Mouse (Mus musculus): ENCODE data around the gene Calr3.

The Calr3 gene

GRCm38 (mm10) chr8:72443338-72443993, at the start of gene Calr3, which contains the start of gene 1700030K09Rik:
TSS of gene Calr3 (minus strand) at chr8:72443870.
TSS of gene 1700030K09Rik (plus strand) at chr8:72443880.
- DNase-seq, result peak; percentile 99

GRCm38 (mm10) chr8:72493381-72493780, 49.7 kb upstream of the Calr3 start:
- no peak for DNase-seq

- peak; percentile 100 for DNase-seq
These were observed 49.0 kb upstream of the Calr3 start for GRCm38 (mm10) chr8:72492622-72493081.

GRCm38 (mm10) chr8:72491680-72492621, 48.3 kb upstream of the Calr3 start, which contains the start of gene Slc35e1:
TSS of gene Slc35e1 (minus strand) at chr8:72492614.
- no peak for DNase-seq

- no peak for DNase-seq
These were observed 47.3 kb upstream of the Calr3 start for GRCm38 (mm10) chr8:72491017-72491416.

GRCm38 (mm10) chr8:72487014-72487413, 43.3 kb upstream of the Calr3 start:
- DNase-seq, result no peak

- DNase-seq, result peak; percentile 75
These were observed 42.0 kb upstream of the Calr3 start for GRCm38 (mm10) chr8:72485456-72486199.

- DNase-seq, result peak; percentile 95
These were observed 31.3 kb upstream of the Calr3 start, which contains the start of gene Cherp for GRCm38 (mm10) chr8:72474826-72475546. TSS of gene Cherp (minus strand) at chr8:72475226.

GRCm38 (mm10) chr8:72470684-72471083, 27.0 kb upstream of the Calr3 start:
- DNase-seq, result no peak

GRCm38 (mm10) chr8:72469984-72470383, 26.3 kb upstream of the Calr3 start:
- DNase-seq, result no peak

- DNase-seq, result no peak
These were observed 25.6 kb upstream of the Calr3 start for GRCm38 (mm10) chr8:72469243-72469642.

- no peak for DNase-seq
These were observed 20.5 kb upstream of the Calr3 start for GRCm38 (mm10) chr8:72464211-72464610.

GRCm38 (mm10) chr8:72459881-72460533, 16.3 kb upstream of the Calr3 start:
- DNase-seq, result no peak

GRCm38 (mm10) chr8:72458457-72458856, 14.8 kb upstream of the Calr3 start:
- DNase-seq, result no peak

- DNase-seq, result no peak
These were observed 14.1 kb upstream of the Calr3 start for GRCm38 (mm10) chr8:72457806-72458205.

- DNase-seq, result no peak
These were observed 11.6 kb upstream of the Calr3 start for GRCm38 (mm10) chr8:72455317-72455716.

- DNase-seq, result no peak
These were observed 10.2 kb upstream of the Calr3 start for GRCm38 (mm10) chr8:72453904-72454303.

GRCm38 (mm10) chr8:72451516-72451915, 7.8 kb upstream of the Calr3 start:
- no peak for DNase-seq

- DNase-seq, result no peak
These were observed 1.4 kb upstream of the Calr3 start for GRCm38 (mm10) chr8:72445071-72445470.

GRCm38 (mm10) chr8:72443994-72444350, 302 bp upstream of the Calr3 start:
- no peak for DNase-seq

- no peak for DNase-seq
These were observed 5.2 kb downstream of the Calr3 start for GRCm38 (mm10) chr8:72438248-72439015.
